Mouse (Mus musculus): Measurements from ENCODE around the gene Gm10320.

GRCm38 (mm10) chr13:98491909-98492308 is at the start of gene Gm10320:
- TF ChIP-seq CTCF (IDR thresholded peaks at IDR 0.05; ENCODE audit: extremely low read depth, insufficient read depth, low read length) = no peak
- no peak for TF ChIP-seq POLR2A (IDR thresholded peaks at IDR 0.05; ENCODE audit: extremely low read depth, insufficient read depth, low read length)

All from cortical plate, adult 2 months (tissue).